Mouse (Mus musculus): Measurements from ENCODE around the gene Ubash3b. TPM values are rescaled to one million over a fixed set of nuclear protein-coding genes. Genes with fewer than 3 reads are reported as not detected.

The Ubash3b gene
- total RNA-seq, 2 experiments from 2014 or later: 3.4 to 11.4 TPM

GRCm38 (mm10) chr9:41031590-41032489 lies 129.7 kb downstream of the Ubash3b start:
- no peak for ATAC-seq (replicated peaks; ENCODE audit: low FRiP score, poor library complexity, severe bottlenecking)

- ATAC-seq (replicated peaks; ENCODE audit: low FRiP score, poor library complexity, severe bottlenecking): no peak
Measured at GRCm38 (mm10) chr9:41029827-41030226, 131.7 kb downstream of the Ubash3b start.

GRCm38 (mm10) chr9:41028470-41028869 lies 133.0 kb downstream of the Ubash3b start:
- ATAC-seq (replicated peaks; ENCODE audit: low FRiP score, poor library complexity, severe bottlenecking): peak; percentile 68; the same call in 1 of the 2 replicates

GRCm38 (mm10) chr9:41021690-41022089 lies 139.8 kb downstream of the Ubash3b start:
- ATAC-seq (replicated peaks; ENCODE audit: low FRiP score, poor library complexity, severe bottlenecking): no peak

- no peak for ATAC-seq (replicated peaks; ENCODE audit: low FRiP score, poor library complexity, severe bottlenecking)
Measured at GRCm38 (mm10) chr9:41020486-41020885, 141.0 kb downstream of the Ubash3b start.

- no peak for ATAC-seq (replicated peaks; ENCODE audit: low FRiP score, poor library complexity, severe bottlenecking)
Measured at GRCm38 (mm10) chr9:41014512-41014911, 147.0 kb downstream of the Ubash3b start.

- no peak for ATAC-seq (replicated peaks; ENCODE audit: low FRiP score, poor library complexity, severe bottlenecking)
Measured at GRCm38 (mm10) chr9:41012456-41012855, 149.0 kb downstream of the Ubash3b start.

- ATAC-seq (replicated peaks; ENCODE audit: low FRiP score, poor library complexity, severe bottlenecking): no peak
Measured at GRCm38 (mm10) chr9:41011512-41012436, 149.7 kb downstream of the Ubash3b start.

- no peak for ATAC-seq (replicated peaks; ENCODE audit: low FRiP score, poor library complexity, severe bottlenecking)
Measured at GRCm38 (mm10) chr9:41007785-41008184, 153.7 kb downstream of the Ubash3b start.

- no peak for ATAC-seq (replicated peaks; ENCODE audit: low FRiP score, poor library complexity, severe bottlenecking)
Measured at GRCm38 (mm10) chr9:41004415-41004814, 157.1 kb downstream of the Ubash3b start, which contains the start of gene Crtam. Crtam (minus strand) TSS chr9:41004628.

GRCm38 (mm10) chr9:40997116-40997779 lies 164.2 kb downstream of the Ubash3b start:
- ATAC-seq (replicated peaks; ENCODE audit: low FRiP score, poor library complexity, severe bottlenecking): no peak

GRCm38 (mm10) chr9:40994075-40994474 lies 167.4 kb downstream of the Ubash3b start:
- ATAC-seq (replicated peaks; ENCODE audit: low FRiP score, poor library complexity, severe bottlenecking): no peak

GRCm38 (mm10) chr9:40991511-40991910 lies 170.0 kb downstream of the Ubash3b start:
- ATAC-seq (replicated peaks; ENCODE audit: low FRiP score, poor library complexity, severe bottlenecking): no peak

- ATAC-seq (replicated peaks; ENCODE audit: low FRiP score, poor library complexity, severe bottlenecking): no peak
Measured at GRCm38 (mm10) chr9:40989940-40990588, 171.4 kb downstream of the Ubash3b start.

GRCm38 (mm10) chr9:40984313-40984712 lies 177.2 kb downstream of the Ubash3b start:
- no peak for ATAC-seq (replicated peaks; ENCODE audit: low FRiP score, poor library complexity, severe bottlenecking)

GRCm38 (mm10) chr9:40983758-40984157 lies 177.7 kb downstream of the Ubash3b start:
- ATAC-seq (replicated peaks; ENCODE audit: low FRiP score, poor library complexity, severe bottlenecking): no peak

- ATAC-seq (replicated peaks; ENCODE audit: low FRiP score, poor library complexity, severe bottlenecking): no peak
Measured at GRCm38 (mm10) chr9:40982480-40982879, 179.0 kb downstream of the Ubash3b start.

GRCm38 (mm10) chr9:40974042-40974801 lies 187.3 kb downstream of the Ubash3b start:
- no peak for ATAC-seq (replicated peaks; ENCODE audit: low FRiP score, poor library complexity, severe bottlenecking)

GRCm38 (mm10) chr9:40964418-40964714 lies 197.1 kb downstream of the Ubash3b start:
- no peak for ATAC-seq (replicated peaks; ENCODE audit: low FRiP score, poor library complexity, severe bottlenecking)

All from erythroid progenitor cell, adult 5-6 weeks (primary cell).